ENCODE assay signal across 22 mouse cellular contexts in genomic region chr11:103036881-103037465, GRCm38 (mm10). TPM values are rescaled to one million over a fixed set of nuclear protein-coding genes. Genes with fewer than 3 reads are reported as not detected.
A peak's percentile ranks its signal among the peaks of the same experiment; 100 is the strongest.
DNase-seq lines count a peak whose midpoint lies in the region; ATAC-seq and TF ChIP-seq lines count a peak whose summit lies in the region.
"Had no signal": no experiment of that assay in that cellular context is flagged by ENCODE, and none has a peak within 500 bp of the region (broad histone marks: within the 10 kb centered on the region; RNA-seq: fewer than 3 reads in every experiment).

No protein-coding gene starts in this region.

- no peak for ATAC-seq in kidney, embryonic 15.5 days (replicated peaks; ENCODE audit: low FRiP score)
- ATAC-seq in liver, postnatal 0 days: no peak
- ATAC-seq in stomach, postnatal 0 days (ENCODE audit: low FRiP score, low TSS enrichment): no peak
- ATAC-seq in forebrain, embryonic 11.5 days (replicated peaks; ENCODE audit: low FRiP score): no peak
- ATAC-seq: CD4-positive, CD25-positive, alpha-beta regulatory T cell, adult 4 months; forebrain, embryonic 14.5 days; forebrain, postnatal 0 days had no signal

- H3K4me3 ChIP-seq in kidney, adult 2 months (ENCODE audit: insufficient read depth, low read depth, low read length): no peak overlapping the region
- no peak overlapping the region for H3K4me3 ChIP-seq in kidney, embryonic 15.5 days (replicated peaks)
- H3K4me3 ChIP-seq in liver, adult 2 months (ENCODE audit: insufficient read depth, low read depth, low read length): no peak overlapping the region
- H3K4me3 ChIP-seq in liver, postnatal 0 days (ENCODE audit: low read depth, low read length): no peak overlapping the region
- no peak overlapping the region for H3K4me3 ChIP-seq in cortical plate, adult 2 months (ENCODE audit: insufficient read depth, low read length)
- no peak overlapping the region for H3K4me3 ChIP-seq in stomach, postnatal 0 days (ENCODE audit: low read depth, low read length)
- no peak overlapping the region for H3K4me3 ChIP-seq in forebrain, embryonic 11.5 days (ENCODE audit: low read depth, low read length)
- H3K4me3 ChIP-seq: forebrain, embryonic 10.5 days; heart, adult 2 months; heart, embryonic 10.5 days; heart, embryonic 13.5 days; hindbrain, embryonic 12.5 days; hindbrain, embryonic 15.5 days had no signal

- TF ChIP-seq POLR2A in kidney, adult 2 months (IDR thresholded peaks at IDR 0.05; ENCODE audit: low read depth, low read length): no peak
- no peak for TF ChIP-seq POLR2A in liver, adult 2 months (IDR thresholded peaks at IDR 0.05; ENCODE audit: extremely low read depth, insufficient read depth, low read length)
- no peak for TF ChIP-seq POLR2A in cortical plate, adult 2 months (IDR thresholded peaks at IDR 0.05; ENCODE audit: extremely low read depth, insufficient read depth, low read length)

- no peak overlapping the region for H3K4me2 ChIP-seq in kidney, embryonic 15.5 days
- no peak overlapping the region for H3K4me2 ChIP-seq in liver, postnatal 0 days (ENCODE audit: low read depth, low read length)
- no peak overlapping the region for H3K4me2 ChIP-seq in stomach, postnatal 0 days (replicated peaks; ENCODE audit: low read depth)
- H3K4me2 ChIP-seq in forebrain, embryonic 11.5 days (ENCODE audit: low read depth, low read length, severe bottlenecking): no peak overlapping the region
- H3K4me2 ChIP-seq: heart, embryonic 13.5 days; hindbrain, embryonic 12.5 days; hindbrain, embryonic 15.5 days had no signal

- H3K79me2 ChIP-seq in liver, adult 2 months (ENCODE audit: control insufficient read depth, insufficient read depth, low read length): peaks cover 66% of the 10 kb centered on the region

- DNase-seq in kidney, adult 2 months: peak; percentile 42
- peak; percentile 63 for DNase-seq in liver, adult 2 months (ENCODE audit: extremely low read depth, low read depth, low spot score)
- DNase-seq in liver, postnatal 0 days: no peak
- no peak for DNase-seq in stomach, postnatal 0 days (ENCODE audit: low spot score)
- no peak for DNase-seq in forebrain, embryonic 11.5 days (ENCODE audit: low spot score)
- DNase-seq: adrenal gland, postnatal 10 days; cerebellum, adult 11-12 months; cerebellum, adult 8-10 months; cerebellum, postnatal 10 days; cerebellum, postnatal 36 days; forebrain, postnatal 0 days; gastrocnemius, postnatal 25 days; heart, adult 2 months had no signal

- no peak for TF ChIP-seq EP300 in liver, postnatal 0 days (IDR thresholded peaks at IDR 0.05; ENCODE audit: low read depth)
- TF ChIP-seq EP300 in stomach, postnatal 0 days (optimal IDR thresholded peaks at IDR 0.05): no peak

- no peaks in the 10 kb centered on the region for H3K27me3 ChIP-seq in kidney, adult 2 months (replicated peaks; ENCODE audit: control insufficient read depth, insufficient read depth, low read length)
- H3K27me3 ChIP-seq in kidney, embryonic 15.5 days: no peaks in the 10 kb centered on the region
- H3K27me3 ChIP-seq in liver, adult 2 months (ENCODE audit: control insufficient read depth, insufficient read depth, low read length): no peaks in the 10 kb centered on the region
- no peaks in the 10 kb centered on the region for H3K27me3 ChIP-seq in liver, postnatal 0 days (ENCODE audit: insufficient read depth, low read length)
- no peaks in the 10 kb centered on the region for H3K27me3 ChIP-seq in stomach, postnatal 0 days (ENCODE audit: control insufficient read depth, insufficient read depth, low read length)
- H3K27me3 ChIP-seq in forebrain, embryonic 11.5 days (ENCODE audit: control insufficient read depth, insufficient read depth, low read length): no peaks in the 10 kb centered on the region
- H3K27me3 ChIP-seq: heart, embryonic 13.5 days; hindbrain, embryonic 12.5 days; hindbrain, embryonic 15.5 days had no signal

- peaks cover 12% of the 10 kb centered on the region; the same call in 1 of the 2 replicates for H3K4me1 ChIP-seq in kidney, adult 2 months (ENCODE audit: control insufficient read depth, insufficient read depth, low read length)
- 0 out of 2 replicates have a peak, but pooled peaks cover 2% of the 10 kb centered on the region for H3K4me1 ChIP-seq in kidney, embryonic 15.5 days
- peaks cover 11% of the 10 kb centered on the region for H3K4me1 ChIP-seq in liver, adult 2 months (ENCODE audit: control insufficient read depth, insufficient read depth, low read length)
- H3K4me1 ChIP-seq in liver, postnatal 0 days (ENCODE audit: insufficient read depth): peaks cover 8% of the 10 kb centered on the region; the same call in 1 of the 2 replicates
- H3K4me1 ChIP-seq in cortical plate, adult 2 months (ENCODE audit: control insufficient read depth, insufficient read depth, low read length): peaks cover 39% of the 10 kb centered on the region
- no peaks in the 10 kb centered on the region for H3K4me1 ChIP-seq in stomach, postnatal 0 days (replicated peaks; ENCODE audit: control insufficient read depth, insufficient read depth)
- H3K4me1 ChIP-seq in forebrain, embryonic 11.5 days (replicated peaks; ENCODE audit: control insufficient read depth, insufficient read depth, low read length): no peaks in the 10 kb centered on the region
- H3K4me1 ChIP-seq: forebrain, embryonic 10.5 days; hindbrain, embryonic 12.5 days; hindbrain, embryonic 15.5 days had no signal

- no peaks in the 10 kb centered on the region for H3K36me3 ChIP-seq in kidney, adult 2 months (ENCODE audit: control insufficient read depth, insufficient read depth, low read length)
- peaks cover 17% of the 10 kb centered on the region for H3K36me3 ChIP-seq in kidney, embryonic 15.5 days
- peaks cover 2% of the 10 kb centered on the region; the same call in 1 of the 2 replicates for H3K36me3 ChIP-seq in liver, adult 2 months (ENCODE audit: control insufficient read depth, insufficient read depth, low read length)
- 0 out of 2 replicates have a peak, but pooled peaks cover 10% of the 10 kb centered on the region for H3K36me3 ChIP-seq in liver, postnatal 0 days (replicated peaks; ENCODE audit: insufficient read depth, low read length)
- no peaks in the 10 kb centered on the region for H3K36me3 ChIP-seq in stomach, postnatal 0 days (ENCODE audit: control insufficient read depth, insufficient read depth, low read length)
- H3K36me3 ChIP-seq in forebrain, embryonic 11.5 days (ENCODE audit: control insufficient read depth, insufficient read depth, low read length): no peaks in the 10 kb centered on the region
- H3K36me3 ChIP-seq: hindbrain, embryonic 15.5 days had no signal

- 59% methylated on average over 8 of the region's 8 CpGs for WGBS in kidney, adult 2 months
- 85% methylated on average over 8 of the region's 8 CpGs for WGBS in kidney, embryonic 15.5 days
- WGBS in liver, adult 2 months: 38% methylated on average over 8 of the region's 8 CpGs
- WGBS in liver, postnatal 0 days (ENCODE audit: insufficient replicate concordance): 72% methylated on average over 8 of the region's 8 CpGs
- 78% methylated on average over 8 of the region's 8 CpGs for WGBS in stomach, postnatal 0 days
- 91% methylated on average over 8 of the region's 8 CpGs for WGBS in forebrain, embryonic 11.5 days

- H3K9ac ChIP-seq in kidney, embryonic 15.5 days: no peak overlapping the region
- H3K9ac ChIP-seq in liver, adult 2 months (ENCODE audit: low read depth, low read length): no peak overlapping the region
- H3K9ac ChIP-seq in liver, postnatal 0 days (replicated peaks): no peak overlapping the region
- no peak overlapping the region for H3K9ac ChIP-seq in stomach, postnatal 0 days (ENCODE audit: low read length)
- no peak overlapping the region for H3K9ac ChIP-seq in forebrain, embryonic 11.5 days (ENCODE audit: low read length)
- H3K9ac ChIP-seq: forebrain, postnatal 0 days; hindbrain, embryonic 12.5 days; hindbrain, embryonic 15.5 days had no signal

- H3K27ac ChIP-seq in kidney, adult 2 months (ENCODE audit: insufficient read depth, low read depth, low read length): no peak overlapping the region
- no peak overlapping the region for H3K27ac ChIP-seq in kidney, embryonic 15.5 days
- H3K27ac ChIP-seq in liver, adult 2 months (replicated peaks; ENCODE audit: insufficient read depth, low read depth, low read length): no peak overlapping the region
- H3K27ac ChIP-seq in liver, postnatal 0 days (ENCODE audit: low read depth): no peak overlapping the region
- H3K27ac ChIP-seq in cortical plate, adult 2 months (ENCODE audit: insufficient read depth, low read length): peak overlapping the region; percentile 44; the same call in 1 of the 2 replicates
- no peak overlapping the region for H3K27ac ChIP-seq in stomach, postnatal 0 days (replicated peaks)
- no peak overlapping the region for H3K27ac ChIP-seq in forebrain, embryonic 11.5 days (ENCODE audit: low read depth, low read length)
- H3K27ac ChIP-seq: forebrain, embryonic 10.5 days; heart, adult 2 months; heart, embryonic 10.5 days; heart, embryonic 13.5 days; hindbrain, embryonic 12.5 days; hindbrain, embryonic 15.5 days had no signal

- no peaks in the 10 kb centered on the region for H3K9me3 ChIP-seq in kidney, embryonic 15.5 days (replicated peaks)
- H3K9me3 ChIP-seq in liver, postnatal 0 days (ENCODE audit: low read length): no peaks in the 10 kb centered on the region
- H3K9me3 ChIP-seq in stomach, postnatal 0 days (ENCODE audit: control insufficient read depth, low read length): no peaks in the 10 kb centered on the region
- no peaks in the 10 kb centered on the region for H3K9me3 ChIP-seq in forebrain, embryonic 11.5 days (ENCODE audit: control insufficient read depth, low read length)
- H3K9me3 ChIP-seq: forebrain, embryonic 10.5 days; heart, embryonic 10.5 days; heart, embryonic 13.5 days; hindbrain, embryonic 12.5 days; hindbrain, embryonic 15.5 days had no signal

- no peak for TF ChIP-seq CTCF in kidney, adult 2 months (conservative IDR thresholded peaks at IDR 0.05; ENCODE audit: insufficient read depth, insufficient read length, low read depth, low read length)
- no peak for TF ChIP-seq CTCF in liver, adult 2 months (IDR thresholded peaks at IDR 0.05; ENCODE audit: low read depth, low read length)
- TF ChIP-seq CTCF in liver, postnatal 0 days (IDR thresholded peaks at IDR 0.05; ENCODE audit: low read depth): no peak
- no peak for TF ChIP-seq CTCF in cortical plate, adult 2 months (IDR thresholded peaks at IDR 0.05; ENCODE audit: extremely low read depth, insufficient read depth, low read length)
- no peak for TF ChIP-seq CTCF in stomach, postnatal 0 days (IDR thresholded peaks at IDR 0.05; ENCODE audit: low read depth)

RNA-seq across cellular contexts. Expression of gene Dcakd, which starts 8.8 kb away (rescaled TPM):
- 49.5 and 51.3 TPM in 2 replicates for polyA plus RNA-seq in kidney, adult 2 months (2012; rRNA removed)
- 165 and 187 TPM in 2 replicates for polyA plus RNA-seq in kidney, embryonic 15.5 days (2015; fragmentation: Nextera tagmentation; extraction: Ambion mirVana)
- total RNA-seq in liver, adult 2 months (2014; rRNA removed): 23.9 and 30.9 TPM in 2 replicates
- 45.8 and 46.3 TPM in 2 replicates for polyA plus RNA-seq in liver, adult 2 months (2012; rRNA removed)
- 32.3 and 32.5 TPM in 2 replicates for polyA plus RNA-seq in liver, postnatal 0 days (2015; fragmentation: Nextera tagmentation; extraction: Ambion mirVana)
- 57.4 and 59.6 TPM in 2 replicates for polyA plus RNA-seq in cortical plate, adult 2 months (2012; rRNA removed)
- 36.8 and 42.3 TPM in 2 replicates for polyA plus RNA-seq in stomach, postnatal 0 days (2015; fragmentation: Nextera tagmentation; extraction: Ambion mirVana)
- polyA plus RNA-seq in forebrain, embryonic 11.5 days (2014; fragmentation: Nextera tagmentation; extraction: Ambion mirVana): 276 and 295 TPM in 2 replicates

RNA-seq across cellular contexts. Expression of gene Nmt1, which starts 9.0 kb away (rescaled TPM):
- polyA plus RNA-seq in kidney, adult 2 months (2012; rRNA removed): 45.3 and 49.7 TPM in 2 replicates
- polyA plus RNA-seq in kidney, embryonic 15.5 days (2015; fragmentation: Nextera tagmentation; extraction: Ambion mirVana): 59.2 and 63.2 TPM in 2 replicates
- total RNA-seq in liver, adult 2 months (2014; rRNA removed): 16.8 and 23.9 TPM in 2 replicates
- 34.1 and 34.3 TPM in 2 replicates for polyA plus RNA-seq in liver, adult 2 months (2012; rRNA removed)
- 37.5 and 37.7 TPM in 2 replicates for polyA plus RNA-seq in liver, postnatal 0 days (2015; fragmentation: Nextera tagmentation; extraction: Ambion mirVana)
- 74.3 and 77.1 TPM in 2 replicates for polyA plus RNA-seq in cortical plate, adult 2 months (2012; rRNA removed)
- 45.9 and 52.3 TPM in 2 replicates for polyA plus RNA-seq in stomach, postnatal 0 days (2015; fragmentation: Nextera tagmentation; extraction: Ambion mirVana)
- polyA plus RNA-seq in forebrain, embryonic 11.5 days (2014; fragmentation: Nextera tagmentation; extraction: Ambion mirVana): 53.8 and 58.6 TPM in 2 replicates

Comparison
In these comparisons a context has a peak if more than half of its experiments do, and no peak if none do; other contexts are left out.
1. DNase-seq: peak in kidney, adult 2 months (single experiment) and liver, adult 2 months (single experiment); none in liver, postnatal 0 days (single experiment), stomach, postnatal 0 days (single experiment) and forebrain, embryonic 11.5 days (single experiment).